Mouse (Mus musculus): ENCODE data around the gene Irgc1.

The Irgc1 gene

DNA sequence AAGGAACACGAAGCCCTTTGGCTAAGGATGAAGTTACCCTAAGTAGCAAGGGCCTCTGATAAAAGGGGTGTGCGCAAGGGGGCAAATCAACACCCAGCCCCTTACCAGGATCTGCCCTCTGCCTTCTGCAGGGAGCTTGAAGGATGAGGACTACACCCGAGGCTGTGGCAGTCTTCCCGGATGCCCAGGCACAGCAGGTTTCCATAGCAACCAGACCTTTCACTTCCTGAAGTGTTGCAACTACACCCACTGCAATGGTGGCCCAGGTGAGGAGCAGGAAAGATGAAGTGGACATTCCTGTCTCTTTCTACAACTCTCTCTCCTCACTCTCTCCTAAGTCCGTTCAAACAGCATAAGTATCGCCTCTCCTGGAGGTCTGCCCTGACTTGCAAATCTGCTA, 20.3 kb upstream of the Irgc1 start:
- DNase-seq (ENCODE audit: low spot score): no peak

DNA sequence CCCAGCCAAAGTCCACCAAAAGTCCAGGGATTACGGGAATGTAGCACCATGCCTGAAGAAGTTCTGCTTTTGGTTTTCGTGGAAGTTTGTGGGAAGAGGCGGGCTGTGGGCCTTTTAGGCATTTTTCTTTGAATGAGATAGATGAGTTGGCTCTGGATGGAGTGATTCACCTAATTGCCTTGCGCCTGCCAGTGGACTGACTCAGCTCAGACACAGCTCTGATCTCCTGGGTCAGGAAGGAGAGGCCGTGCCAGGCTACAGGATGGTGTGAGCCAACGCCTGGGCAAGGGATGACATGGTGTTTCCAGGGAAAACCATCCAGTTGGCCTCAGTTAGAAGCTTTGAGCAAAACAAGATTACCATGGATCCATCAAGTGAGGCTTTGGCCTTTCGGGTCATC, 18.3 kb upstream of the Irgc1 start:
- no peak for DNase-seq (ENCODE audit: low spot score)

DNA sequence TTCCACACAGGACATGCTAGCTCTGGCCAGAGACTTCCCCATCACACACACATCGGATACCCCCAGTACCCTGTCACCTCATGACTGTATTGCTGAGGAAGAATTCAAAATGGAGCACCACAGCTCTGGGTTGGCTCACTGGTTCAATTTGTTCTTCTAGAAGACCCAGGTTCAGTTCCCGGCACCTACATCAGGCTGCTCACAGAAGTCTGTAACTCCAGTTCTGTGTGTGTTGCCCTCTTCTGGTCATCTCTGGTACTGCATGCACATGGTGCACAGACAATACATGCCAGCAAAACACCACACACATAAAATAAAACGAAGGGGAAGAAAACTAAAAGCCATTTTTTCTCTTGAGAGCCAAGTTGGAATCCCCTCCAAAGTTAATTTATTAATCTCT, 17.0 kb upstream of the Irgc1 start:
- DNase-seq (ENCODE audit: low spot score): no peak

GRCm38 (mm10) chr7:24467886-24468285, 15.8 kb upstream of the Irgc1 start:
- DNase-seq (ENCODE audit: low spot score): no peak

- DNase-seq (ENCODE audit: low spot score): no peak
These were observed 14.7 kb upstream of the Irgc1 start for GRCm38 (mm10) chr7:24466835-24467234.

- DNase-seq (ENCODE audit: low spot score): peak; percentile 59
These were observed 10.6 kb upstream of the Irgc1 start, which contains the start of gene Plaur for GRCm38 (mm10) chr7:24462388-24463319. Gene Plaur, plus strand, starts transcription at chr7:24462484.

DNA sequence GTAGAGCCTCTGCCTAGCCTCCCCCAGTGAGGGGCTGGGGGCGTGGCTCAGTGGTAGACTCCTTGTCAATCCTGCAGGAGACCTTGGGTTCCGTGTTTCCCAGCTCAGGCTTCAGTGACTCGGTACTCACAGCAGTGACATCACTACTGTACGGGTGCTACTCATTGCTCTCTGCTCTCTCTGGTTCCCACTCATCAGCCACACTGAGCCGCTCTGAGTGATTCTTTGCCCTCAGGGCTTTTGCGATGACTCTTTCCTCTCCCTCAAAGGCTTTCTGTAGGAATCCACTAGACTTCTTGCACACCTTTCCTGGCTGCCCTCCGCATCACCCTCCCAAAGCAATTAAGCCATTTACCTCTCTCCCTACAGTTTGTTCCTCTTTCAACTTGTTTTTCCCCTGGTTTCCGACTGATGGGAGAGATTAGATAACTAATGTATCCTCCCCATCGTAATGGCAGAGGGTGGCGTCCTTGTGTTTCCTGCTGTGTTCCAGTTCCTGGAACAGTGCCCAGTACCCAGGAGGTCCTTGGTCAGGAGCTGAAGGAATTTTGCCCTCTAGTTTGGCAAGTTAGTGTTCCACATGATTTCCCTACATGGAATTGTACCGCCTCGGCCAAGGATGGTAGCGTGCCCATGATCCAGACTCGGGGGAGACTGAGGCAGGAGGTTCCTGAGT, 9.4 kb upstream of the Irgc1 start:
- DNase-seq (ENCODE audit: low spot score): no peak

DNA sequence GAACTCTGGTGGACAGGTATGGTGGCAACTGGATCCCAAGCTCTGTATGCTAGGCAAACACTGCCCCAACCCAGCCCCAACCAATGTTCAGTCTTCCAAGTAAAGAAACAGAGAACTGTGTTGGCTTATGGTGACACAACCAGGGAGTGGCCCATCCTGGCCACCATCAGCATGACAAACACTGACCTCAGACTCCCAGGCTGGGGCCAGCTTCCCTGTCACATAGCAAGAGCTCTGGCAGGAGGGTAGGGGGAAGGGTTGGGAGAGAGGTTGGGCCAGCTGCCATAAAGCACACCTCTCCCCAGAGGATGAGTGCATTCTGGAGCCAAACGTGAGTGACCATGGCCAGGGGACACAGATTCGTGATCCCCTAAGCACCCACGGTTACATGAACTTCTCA, 7.7 kb upstream of the Irgc1 start:
- no peak for DNase-seq (ENCODE audit: low spot score)

GRCm38 (mm10) chr7:24459440-24459839, 7.3 kb upstream of the Irgc1 start:
- no peak for DNase-seq (ENCODE audit: low spot score)

DNA sequence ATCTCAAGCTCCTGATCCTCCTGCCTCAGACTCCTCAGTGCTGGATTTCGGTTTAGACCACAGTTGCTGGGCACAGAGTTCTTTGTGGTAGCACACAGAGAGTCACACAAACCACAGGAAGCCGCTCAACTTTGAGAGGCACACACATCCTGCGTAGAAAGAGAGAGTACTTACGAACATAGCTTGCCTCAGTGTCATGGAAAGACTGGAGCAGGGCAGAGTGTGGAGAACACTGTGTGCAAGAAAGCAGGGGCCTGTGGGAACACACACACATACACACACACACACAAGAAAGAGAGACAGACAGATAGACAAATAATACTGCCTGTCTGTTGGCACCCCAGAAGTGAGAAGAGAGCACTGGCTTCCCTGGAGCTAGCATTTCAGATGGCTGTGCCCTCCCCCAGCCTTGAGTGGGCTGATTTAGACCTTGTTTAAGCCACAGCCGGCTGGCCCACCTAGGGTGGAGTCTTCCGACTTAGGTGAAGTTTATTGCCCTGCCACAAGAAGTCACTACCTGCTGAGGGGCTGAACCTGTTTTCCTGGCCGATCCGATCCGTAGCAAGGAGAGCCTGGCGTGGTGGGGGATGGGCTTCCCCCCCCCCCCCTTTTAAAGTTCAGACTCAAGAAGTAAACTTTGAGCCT, 5.8 kb upstream of the Irgc1 start:
- no peak for DNase-seq (ENCODE audit: low spot score)

DNA sequence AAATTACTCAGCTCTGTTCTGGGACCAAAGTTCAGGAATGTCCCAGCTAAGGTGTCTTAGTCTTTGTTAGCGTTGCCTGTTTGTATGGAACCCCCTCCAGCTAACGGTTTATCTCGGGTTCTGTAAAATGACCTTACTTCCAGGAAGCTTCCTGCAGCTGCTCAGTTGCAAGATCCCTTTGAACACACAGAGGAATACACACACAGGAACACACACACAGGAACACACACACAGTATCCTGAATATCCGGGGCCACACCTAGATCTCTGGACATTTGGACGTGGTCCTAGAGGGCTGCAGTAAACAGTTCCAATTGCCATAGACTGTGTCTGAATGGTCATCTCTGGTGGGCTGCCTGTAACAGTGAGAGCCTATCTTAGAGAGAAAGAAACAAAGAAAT, 3.6 kb upstream of the Irgc1 start:
- no peak for DNase-seq (ENCODE audit: low spot score)

GRCm38 (mm10) chr7:24454199-24454598, 2.1 kb upstream of the Irgc1 start:
- no peak for DNase-seq (ENCODE audit: low spot score)

DNA sequence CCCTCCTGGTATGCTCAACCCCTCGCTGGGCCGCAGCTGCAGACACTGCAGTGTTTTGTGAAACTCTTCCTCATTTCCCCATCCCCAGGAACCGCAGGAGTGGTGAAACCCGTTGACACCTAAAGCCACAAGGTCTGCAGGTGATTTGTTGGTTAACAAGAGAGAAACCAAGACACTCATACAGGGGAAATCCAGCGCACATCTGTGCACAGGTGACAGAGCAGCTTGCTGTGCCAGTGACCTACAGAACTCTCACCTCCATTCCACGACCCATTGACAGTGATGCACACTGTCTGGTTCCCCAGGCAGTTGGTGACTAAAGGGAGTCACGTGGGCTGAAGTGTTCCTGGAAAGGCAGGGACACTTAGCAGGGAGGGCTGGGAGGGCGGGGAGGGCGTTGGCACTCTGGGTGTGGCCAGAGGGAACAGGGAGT, 1.5 kb downstream of the Irgc1 start:
- no peak for DNase-seq (ENCODE audit: low spot score)

DNA sequence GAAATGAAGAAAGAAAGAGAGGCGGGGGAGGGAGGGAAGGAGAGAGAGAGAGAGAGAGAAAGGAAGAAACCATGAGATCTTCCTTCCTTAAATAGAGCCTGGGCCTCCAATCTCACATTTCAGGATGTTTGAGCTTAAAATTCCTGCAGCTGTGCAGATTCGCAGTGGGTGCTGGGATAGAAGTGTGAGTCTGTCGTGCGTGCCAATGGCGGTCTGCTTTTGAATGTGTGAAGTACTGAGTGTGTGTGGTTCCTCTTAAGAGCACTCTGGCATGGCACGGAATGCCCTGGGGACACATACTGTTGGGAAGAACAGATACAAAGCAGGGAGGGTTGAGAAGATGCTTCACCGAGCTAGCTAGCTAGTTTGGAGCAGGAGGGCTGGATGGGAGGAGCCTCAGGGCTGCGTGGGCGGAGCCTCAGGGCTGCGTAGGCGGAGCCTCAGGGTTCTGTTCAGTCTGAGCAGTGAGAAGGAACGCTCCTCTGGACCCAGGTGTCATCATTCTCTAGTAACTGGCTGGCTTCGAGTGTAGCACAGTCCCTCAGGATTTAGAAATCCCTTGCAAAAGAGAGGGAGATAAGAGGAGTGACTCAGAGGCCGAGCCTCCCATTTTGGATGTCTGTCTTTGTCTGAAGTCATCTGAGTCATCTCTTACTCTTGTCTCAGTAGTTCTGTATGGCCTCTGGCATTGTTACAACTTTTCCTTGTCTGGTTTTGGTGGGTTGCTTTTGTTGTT, 3.1 kb downstream of the Irgc1 start:
- DNase-seq (ENCODE audit: low spot score): no peak

DNA sequence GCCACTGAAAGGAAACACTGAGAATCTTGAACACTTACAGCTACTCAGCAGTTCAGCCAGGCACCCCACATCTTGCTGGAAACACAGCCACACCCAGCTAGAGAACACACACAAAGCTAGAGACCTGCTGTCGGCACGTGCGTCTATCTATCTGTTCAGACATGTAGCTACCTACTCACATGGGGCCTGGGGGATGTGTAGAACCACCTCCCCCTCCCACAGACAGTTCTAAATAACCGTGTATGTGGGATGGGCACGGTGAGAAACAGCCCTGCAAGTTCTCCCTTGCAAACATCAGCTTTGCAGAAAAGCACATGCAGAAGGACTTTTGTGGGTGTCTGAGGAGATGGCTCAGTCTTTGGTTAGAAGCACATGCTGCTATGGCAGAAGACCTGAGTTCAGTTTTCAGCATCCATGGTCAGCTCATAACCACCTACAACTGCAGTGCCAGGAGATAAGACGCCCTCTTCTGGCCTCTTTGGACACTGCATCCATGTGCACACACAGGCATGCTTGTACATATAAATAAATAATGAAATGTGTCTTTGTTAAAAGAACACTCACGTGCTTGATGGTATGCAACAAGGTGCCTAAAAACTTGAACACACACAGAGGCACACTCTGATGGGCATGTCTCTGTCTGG, 5.3 kb downstream of the Irgc1 start:
- DNase-seq (ENCODE audit: low spot score): no peak

GRCm38 (mm10) chr7:24445266-24445926, 6.7 kb downstream of the Irgc1 start:
- no peak for DNase-seq (ENCODE audit: low spot score)

DNA sequence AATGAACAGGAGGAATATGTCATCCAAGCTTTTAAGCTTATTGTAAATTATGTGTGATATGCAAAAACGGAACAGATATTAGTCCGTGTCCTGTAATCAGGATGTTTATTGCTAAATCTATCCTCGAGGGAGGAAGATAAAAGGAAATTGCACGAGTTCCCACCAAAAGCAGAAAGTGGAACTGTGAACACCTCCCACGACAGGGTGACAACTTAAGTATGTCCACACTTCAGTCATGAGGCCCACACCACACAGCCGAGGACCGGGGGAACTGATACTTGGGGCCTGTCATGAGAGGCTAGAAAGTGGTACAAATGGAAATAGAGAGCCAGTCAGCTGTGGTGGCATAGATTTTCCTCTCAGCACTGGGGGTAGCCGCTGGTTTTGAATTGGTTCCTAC, 9.8 kb downstream of the Irgc1 start:
- DNase-seq (ENCODE audit: low spot score): no peak

GRCm38 (mm10) chr7:24441785-24442184, 10.3 kb downstream of the Irgc1 start:
- peak; percentile 78 for DNase-seq (ENCODE audit: low spot score)

- DNase-seq (ENCODE audit: low spot score): no peak
These were observed 12.2 kb downstream of the Irgc1 start for GRCm38 (mm10) chr7:24439891-24440290.

GRCm38 (mm10) chr7:24439191-24439590, 12.9 kb downstream of the Irgc1 start:
- no peak for DNase-seq (ENCODE audit: low spot score)

- no peak for DNase-seq (ENCODE audit: low spot score)
These were observed 14.1 kb downstream of the Irgc1 start for GRCm38 (mm10) chr7:24437981-24438380.
